Mouse (Mus musculus) hematopoietic stem cell, adult 5-6 weeks (primary cell): ENCODE measurements around the gene Rab1a. TPM values are rescaled to one million over a fixed set of nuclear protein-coding genes. Genes with fewer than 3 reads are reported as not detected.
"Not testable (repeated sequence)": the region's sequence is repeated elsewhere in the genome, so short reads cannot be mapped to it uniquely, and the experiment has no call there.

Experiments
- ATAC-seq, 2 experiments: fragments of 125-278 bp in 1 of 2; replicated peaks in 1 of 2; 2 replicates each; pipeline ENCODE4 v1.8.0; 2016 to 2017; ENCODE audit warnings: inconsistent platforms in 2 of 2, mild to moderate bottlenecking in 2 of 2, moderate number of reproducible peaks in 2 of 2, low read depth in 1 of 2, moderate TSS enrichment in 1 of 2; ENCODE audit not compliant: low FRiP score in 2 of 2, poor library complexity in 2 of 2, severe bottlenecking in 2 of 2, insufficient read depth in 1 of 2, low TSS enrichment in 1 of 2
- total RNA-seq: library from RNA; stranded (forward); fragments of 172-1452, 232-1000 nt; gene quantifications from 2 replicates; pipeline ENCODE4 v1.2.3, GENCODE M21; 2017

The Rab1a gene
- total RNA-seq, 1 experiment from 2014 or later = 111 TPM

GRCm38 (mm10) chr11:20207589-20207988 is 6.4 kb downstream of the Rab1a start:
- no peak for ATAC-seq

GRCm38 (mm10) chr11:20211838-20212237 is 10.6 kb downstream of the Rab1a start:
- 0 out of 4 replicates have a peak, but pooled peaks of 1 of the 2 experiments have one; percentile 27 for ATAC-seq

- ATAC-seq = 0 out of 4 replicates have a peak, but pooled peaks of 1 of the 2 experiments have one; percentile 50
Measured at GRCm38 (mm10) chr11:20214779-20215178, 13.5 kb downstream of the Rab1a start.

GRCm38 (mm10) chr11:20216415-20216814 is 15.2 kb downstream of the Rab1a start:
- ATAC-seq = no peak

DNA sequence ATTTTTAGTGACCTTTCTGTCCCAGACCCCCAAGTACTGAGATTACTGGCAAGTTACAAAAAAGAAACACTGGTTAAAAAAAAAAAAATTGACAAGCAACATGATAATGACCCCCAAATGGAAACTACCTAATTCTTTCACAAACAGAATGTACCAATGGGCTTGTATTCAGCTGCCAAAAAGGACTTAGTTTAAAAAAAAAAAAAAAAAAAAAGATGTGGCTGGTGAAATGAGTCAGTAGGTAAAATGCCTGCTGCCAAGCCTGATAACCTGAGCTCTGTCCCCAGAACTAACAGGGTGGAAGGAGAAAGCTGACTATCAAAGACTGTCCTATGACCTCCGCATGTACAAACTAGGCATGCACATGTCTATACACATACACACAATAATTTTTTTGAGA is 16.0 kb downstream of the Rab1a start:
- ATAC-seq = no peak

DNA sequence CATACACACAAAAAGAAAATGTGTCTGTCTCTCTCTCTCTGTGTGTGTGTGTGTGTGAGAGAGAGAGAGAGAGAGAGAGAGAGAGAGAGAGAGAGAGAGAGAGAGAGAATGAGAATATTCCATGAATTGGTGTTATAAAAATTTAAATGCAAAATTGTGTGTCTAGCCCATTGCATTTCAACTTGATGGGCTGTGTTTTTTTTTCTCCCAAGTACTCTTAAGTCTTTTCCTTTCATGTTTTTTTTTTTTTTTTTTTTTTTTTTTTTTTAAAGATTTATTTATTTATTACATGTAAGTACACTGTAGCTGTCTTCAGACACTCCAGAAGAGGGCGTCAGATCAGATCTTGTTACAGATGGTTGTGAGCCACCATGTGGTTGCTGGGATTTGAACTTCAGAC is 20.4 kb downstream of the Rab1a start:
- not testable (repeated sequence) for ATAC-seq

DNA sequence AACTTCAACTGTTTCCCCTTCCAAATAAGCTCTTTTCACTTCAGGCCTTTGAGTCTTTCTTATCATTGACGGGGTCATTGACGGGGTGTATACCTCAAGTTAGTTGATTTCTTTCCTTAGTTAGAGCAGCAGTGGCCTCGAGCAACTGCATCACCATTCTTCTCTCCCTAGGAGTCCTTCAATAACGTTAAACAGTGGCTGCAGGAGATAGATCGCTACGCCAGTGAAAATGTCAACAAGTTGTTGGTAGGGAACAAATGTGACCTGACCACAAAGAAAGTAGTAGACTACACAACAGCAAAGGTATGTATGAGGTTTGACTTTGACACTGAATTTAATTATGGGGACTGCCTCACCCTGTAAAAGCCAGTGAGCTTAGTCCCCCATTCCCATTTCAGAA is 23.0 kb downstream of the Rab1a start:
- ATAC-seq = no peak

DNA sequence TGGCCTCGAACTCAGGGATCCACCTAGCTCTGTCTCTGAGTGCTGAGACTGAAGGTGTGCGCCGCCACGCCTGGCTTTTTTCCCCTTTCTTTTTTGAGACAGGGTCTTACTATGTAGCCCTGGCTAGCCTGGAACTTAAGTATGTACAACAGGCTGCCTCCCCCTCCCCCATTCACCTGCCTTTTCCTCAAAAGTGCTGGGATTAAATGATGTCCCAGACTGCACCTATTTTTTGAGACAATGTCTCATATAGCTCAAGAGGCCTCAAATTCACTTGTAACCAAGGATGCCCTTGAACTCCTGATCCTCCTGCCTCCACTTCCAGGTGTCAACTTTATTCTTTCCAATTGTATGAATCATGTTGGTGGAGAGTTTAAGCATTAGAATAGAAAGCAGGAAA is 24.7 kb downstream of the Rab1a start:
- no peak for ATAC-seq

DNA sequence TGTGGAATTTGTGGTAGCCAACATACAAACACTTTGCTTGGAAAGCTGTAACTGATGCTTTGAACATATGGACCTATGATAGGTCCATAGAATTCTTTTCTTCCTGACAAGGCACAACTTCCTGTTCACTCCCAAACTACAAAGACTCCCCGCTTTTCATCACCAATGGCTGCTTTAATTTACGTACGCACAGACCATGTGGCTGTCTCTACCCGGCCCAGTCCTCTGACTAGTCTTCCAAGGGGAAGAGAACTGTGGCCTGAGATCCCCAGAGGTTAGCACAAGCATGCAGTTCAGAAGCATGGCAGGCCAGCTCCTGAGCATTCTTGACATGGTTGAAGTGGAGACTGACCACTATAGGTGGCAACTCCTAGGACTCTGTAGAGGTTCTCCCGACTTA is 27.4 kb downstream of the Rab1a start:
- ATAC-seq = no peak

DNA sequence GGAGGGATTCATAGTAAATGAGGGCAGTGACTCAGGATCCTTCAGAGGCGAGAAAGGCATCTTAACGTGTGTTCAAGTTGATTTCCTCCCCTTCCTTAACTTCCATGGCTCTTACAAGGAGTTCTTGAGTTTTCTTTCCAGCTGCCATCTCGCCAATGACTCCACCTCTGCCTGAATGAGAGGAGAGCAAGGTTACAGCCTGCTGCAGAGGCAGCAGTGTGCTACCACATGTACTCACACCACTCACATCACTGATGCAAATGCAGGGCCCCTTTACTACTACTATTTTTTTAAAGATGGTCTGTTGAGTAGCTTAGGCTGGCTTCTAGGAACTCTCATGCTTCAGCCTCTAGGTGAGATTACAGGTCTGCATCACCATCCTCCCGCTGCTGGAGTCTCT is 28.1 kb downstream of the Rab1a start:
- no peak for ATAC-seq

GRCm38 (mm10) chr11:20230286-20230685 is 29.1 kb downstream of the Rab1a start:
- ATAC-seq = no peak

- peak; percentile 97 to 99 for ATAC-seq
Measured at GRCm38 (mm10) chr11:20231128-20231878, 30.1 kb downstream of the Rab1a start.

DNA sequence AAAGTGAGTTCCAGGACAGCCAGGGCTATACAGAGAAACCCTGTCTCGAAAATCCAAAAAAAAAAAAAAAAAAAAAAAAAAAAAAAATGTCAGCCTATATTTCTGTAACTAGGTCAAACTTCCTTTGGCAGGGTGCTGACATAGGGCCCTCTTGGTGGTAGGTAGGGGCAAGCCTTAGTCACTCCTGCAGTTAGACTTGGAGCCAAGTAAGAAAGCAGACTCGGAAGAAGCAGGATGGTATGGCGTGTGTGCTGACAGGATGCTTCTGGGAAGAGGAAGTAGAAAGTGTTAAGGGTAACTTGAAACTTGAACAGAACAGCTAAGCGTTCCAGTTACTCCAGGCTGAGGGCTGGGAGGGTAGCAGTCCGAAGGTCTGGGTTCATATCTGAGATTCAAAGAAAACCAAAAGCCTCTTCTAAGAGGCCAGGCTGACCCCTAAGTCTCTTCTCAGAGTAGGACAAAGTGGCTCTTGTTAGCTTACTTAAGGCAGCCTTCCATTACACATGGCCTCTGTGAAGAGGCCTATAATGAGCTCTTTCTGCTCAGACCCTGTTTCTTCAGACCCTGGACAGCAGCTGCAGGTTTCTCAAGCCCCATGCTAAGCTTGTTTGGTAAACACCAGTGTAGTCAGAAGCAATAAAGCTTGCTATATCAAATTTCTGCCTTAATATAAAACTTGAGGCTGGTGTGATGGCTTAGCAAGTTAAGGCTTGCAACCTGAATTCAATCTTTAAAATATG is 31.0 kb downstream of the Rab1a start:
- peak; percentile 9 to 20; a peak in 2 of 4 replicates for ATAC-seq

GRCm38 (mm10) chr11:20234233-20234632 is 33.0 kb downstream of the Rab1a start:
- no peak for ATAC-seq

GRCm38 (mm10) chr11:20237018-20237417 is 35.8 kb downstream of the Rab1a start:
- no peak for ATAC-seq

- ATAC-seq = no peak
Measured at GRCm38 (mm10) chr11:20237976-20238375, 36.7 kb downstream of the Rab1a start.

DNA sequence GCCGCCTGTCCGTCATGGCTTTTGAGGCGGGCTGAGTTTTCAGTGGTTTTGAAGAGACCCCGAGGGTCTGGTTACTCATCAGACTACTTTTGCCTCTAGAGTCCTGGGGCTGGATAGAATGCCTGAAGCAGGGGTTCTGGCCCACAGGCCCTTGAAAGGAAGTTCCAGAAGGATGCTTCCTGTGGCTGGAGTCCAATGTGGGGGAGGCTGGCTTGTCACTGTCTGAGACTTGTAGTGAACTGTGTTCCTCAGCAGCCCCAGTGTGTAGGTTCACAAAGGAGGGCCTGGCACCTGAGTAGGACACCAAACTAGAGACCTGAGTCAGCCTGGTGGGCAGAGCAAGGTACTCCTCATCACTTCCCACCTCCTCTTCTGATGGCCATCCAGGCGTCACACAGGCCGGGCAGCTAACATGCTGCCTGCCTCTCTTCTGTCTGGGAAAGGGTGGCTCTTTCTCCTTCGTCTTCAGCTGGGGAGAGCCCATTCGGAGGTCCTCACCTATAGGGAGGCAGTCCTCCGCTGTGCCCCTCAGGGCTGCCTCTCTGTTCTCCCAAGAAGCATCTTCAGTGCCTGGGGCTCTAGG is 38.1 kb downstream of the Rab1a start:
- ATAC-seq = no peak

DNA sequence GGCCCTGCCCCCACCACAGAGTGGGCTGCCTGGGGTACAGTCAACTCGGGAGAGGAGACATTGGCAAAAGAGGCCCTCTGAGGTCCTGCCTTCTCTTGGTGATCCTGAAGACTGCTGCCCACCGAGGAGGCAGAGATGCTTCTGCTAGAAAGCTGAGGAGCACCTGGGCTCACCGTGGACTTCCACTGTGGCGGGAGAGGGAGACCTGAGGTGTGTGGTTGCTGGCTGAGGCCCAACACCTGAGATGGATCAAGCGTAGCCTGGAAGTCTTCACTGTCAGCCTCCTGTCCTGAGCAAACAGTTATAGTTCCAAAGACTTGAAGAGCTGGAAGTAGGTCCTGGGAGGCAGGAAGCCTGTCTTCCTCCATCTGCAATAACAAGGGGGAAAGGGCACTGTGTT is 39.1 kb downstream of the Rab1a start:
- ATAC-seq = no peak
